Mouse (Mus musculus) megakaryocyte, embryonic 14.5 days (primary cell): Measurements from ENCODE around the gene Zc3h18. TPM values are rescaled to one million over a fixed set of nuclear protein-coding genes. Genes with fewer than 3 reads are reported as not detected.

ENCODE experiments used
- H3K27me3 ChIP-seq: replicated peaks from 2 replicates; pipeline ENCODE3; 2012; ENCODE audit warnings: inconsistent platforms
- H3K36me3 ChIP-seq: replicated peaks from 2 replicates; pipeline ENCODE3; 2012; ENCODE audit warnings: low read length, inconsistent platforms, mixed read lengths
- H3K4me1 ChIP-seq: 2 replicates; pipeline ENCODE4 v1.6.1; 2012; ENCODE audit warnings: inconsistent platforms
- H3K4me3 ChIP-seq: replicated peaks from 2 replicates; pipeline ENCODE3; 2012; ENCODE audit warnings: moderate library complexity, mild to moderate bottlenecking, inconsistent platforms
- H3K9me3 ChIP-seq: 2 replicates; pipeline ENCODE4 v1.6.1; 2012; ENCODE audit warnings: inconsistent platforms
- FLI1 ChIP-seq: IDR thresholded peaks from 2 replicates; pipeline ENCODE4 v1.6.1; 2012; ENCODE audit warnings: low read length, inconsistent platforms, mixed read lengths
- GATA1 ChIP-seq: IDR thresholded peaks from 3 replicates; pipeline ENCODE4 v1.6.1; 2012; ENCODE audit warnings: mixed read lengths, low read length, inconsistent platforms, borderline replicate concordance
- polyA plus RNA-seq: library from polyadenylated mRNA; stranded (reverse); fragments of >175 nt; gene quantifications from 2 replicates; pipeline ENCODE4 v1.2.3, GENCODE M21; 2012; ENCODE audit warnings: low replicate concordance; ENCODE audit not compliant: insufficient read depth

Gene Zc3h18
- polyA plus RNA-seq, 1 experiment = 80.4 TPM

DNA sequence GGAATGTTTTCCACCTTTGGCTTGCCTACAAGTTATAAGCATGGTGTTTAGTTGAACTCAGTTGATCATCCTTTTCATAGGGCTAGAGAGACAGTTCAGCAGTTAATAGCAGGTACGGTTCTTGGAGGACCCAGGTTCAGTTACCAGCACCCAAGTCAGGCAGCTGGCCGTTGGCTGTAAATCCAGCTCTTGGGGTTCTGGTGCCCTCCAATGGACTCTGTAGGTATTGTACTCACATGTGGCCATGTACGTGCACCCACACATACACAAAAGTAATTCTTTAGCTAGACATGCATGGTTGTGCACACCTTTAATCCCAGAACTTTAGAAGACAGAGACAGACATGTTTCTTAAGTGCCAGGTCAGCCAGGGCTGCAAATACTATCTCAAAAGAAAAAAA is 12.9 kb downstream of the Zc3h18 start:
- H3K4me1 ChIP-seq = peaks cover 56% of the 10 kb centered on the region
- H3K36me3 ChIP-seq = peaks cover 97% of the 10 kb centered on the region
- TF ChIP-seq FLI1 (no peak), GATA1 (no peak)
- peaks cover 11% of the 10 kb centered on the region for H3K9me3 ChIP-seq
- H3K4me3 ChIP-seq = no peak overlapping the region
- no peaks in the 10 kb centered on the region for H3K27me3 ChIP-seq

DNA sequence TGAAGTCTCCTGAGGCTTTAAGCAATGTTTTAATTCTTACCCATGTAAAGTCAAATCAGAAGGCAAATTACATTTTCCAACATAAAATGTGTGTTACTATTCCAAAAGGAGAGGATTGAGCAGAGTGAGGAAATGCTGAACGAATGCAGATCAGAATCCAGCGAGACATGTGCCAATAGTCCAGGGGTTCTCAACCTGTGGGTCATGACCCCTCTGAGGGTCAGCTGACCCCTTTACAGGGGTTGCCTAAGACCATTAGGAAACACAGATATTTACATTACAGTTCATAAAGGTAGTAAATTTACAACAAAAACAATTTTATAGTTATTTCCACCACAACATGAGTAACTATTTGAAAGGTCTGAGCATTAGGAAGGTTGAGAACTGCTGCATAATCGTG is 14.3 kb downstream of the Zc3h18 start:
- H3K9me3 ChIP-seq = peaks cover 11% of the 10 kb centered on the region
- peaks cover 97% of the 10 kb centered on the region for H3K36me3 ChIP-seq
- H3K27me3 ChIP-seq = no peaks in the 10 kb centered on the region
- H3K4me1 ChIP-seq = peaks cover 52% of the 10 kb centered on the region
- TF ChIP-seq FLI1 (no peak), GATA1 (no peak)
- no peak overlapping the region for H3K4me3 ChIP-seq

DNA sequence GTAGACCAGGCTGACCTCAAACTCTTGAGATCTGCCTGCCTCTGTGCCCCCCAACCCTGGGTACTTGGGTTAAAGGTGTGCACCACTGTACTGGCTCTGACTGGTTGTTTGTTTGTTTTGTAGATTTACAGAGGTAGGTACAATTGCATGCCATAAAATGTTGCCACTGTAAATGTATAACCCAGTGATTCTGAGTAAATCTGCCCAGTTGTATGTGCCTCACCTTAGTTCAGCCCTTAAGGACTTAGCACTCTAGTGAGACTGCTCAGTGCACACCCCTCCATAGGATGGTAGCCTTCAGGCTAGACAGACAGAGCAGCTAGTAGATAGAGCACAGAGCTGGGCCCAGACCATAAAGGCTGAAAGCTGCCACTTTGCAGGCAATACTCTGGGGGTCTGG is 17.3 kb downstream of the Zc3h18 start:
- peaks cover 97% of the 10 kb centered on the region for H3K36me3 ChIP-seq
- no peaks in the 10 kb centered on the region for H3K27me3 ChIP-seq
- peaks cover 29% of the 10 kb centered on the region for H3K4me1 ChIP-seq
- TF ChIP-seq GATA1 = no peak
- no peak for TF ChIP-seq FLI1
- H3K9me3 ChIP-seq = peaks cover 5% of the 10 kb centered on the region
- H3K4me3 ChIP-seq = no peak overlapping the region

DNA sequence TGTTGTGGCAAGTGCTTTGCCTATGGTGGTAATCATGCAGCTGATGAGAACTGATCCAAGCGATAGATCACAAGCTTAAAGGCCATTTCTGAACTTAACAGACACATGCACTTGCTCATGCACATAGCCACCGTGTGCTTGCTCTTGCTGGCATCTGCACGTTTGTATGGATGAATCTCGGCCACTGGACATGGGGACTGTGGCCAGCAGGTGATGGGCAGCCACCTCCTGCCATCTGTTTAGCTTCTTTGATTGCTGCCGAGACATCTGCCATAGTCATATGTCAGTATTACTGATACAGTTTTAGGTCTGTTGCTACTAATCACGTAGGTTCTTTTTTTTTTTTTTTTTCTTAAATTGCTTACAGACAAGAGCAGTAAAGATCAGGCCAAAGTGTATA is 18.9 kb downstream of the Zc3h18 start:
- Histone ChIP-seq H3K4me3 (no peak overlapping the region), H3K4me1 (peaks cover 29% of the 10 kb centered on the region), H3K9me3 (no peaks in the 10 kb centered on the region), H3K27me3 (no peaks in the 10 kb centered on the region), H3K36me3 (peaks cover 99% of the 10 kb centered on the region)
- no peak for TF ChIP-seq GATA1
- no peak for TF ChIP-seq FLI1

DNA sequence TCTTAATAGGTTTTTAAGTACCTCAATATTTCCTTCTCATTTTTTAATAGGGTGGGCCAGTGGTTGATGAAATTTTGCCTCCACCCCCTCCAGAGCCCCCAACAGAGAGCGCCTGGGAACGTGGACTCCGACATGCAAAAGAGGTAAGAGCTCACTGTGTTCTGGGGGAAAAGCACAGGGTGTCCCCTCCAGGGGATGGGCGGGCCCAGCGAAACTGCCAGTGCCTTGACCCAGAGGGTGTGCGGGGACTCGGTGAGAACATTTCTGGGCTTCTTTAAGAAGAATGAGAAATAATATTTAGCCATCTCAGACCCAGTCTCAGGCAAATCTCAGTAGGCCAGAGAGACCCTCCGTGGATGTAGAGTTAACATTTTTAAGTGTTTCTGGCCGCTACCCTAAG is 21.8 kb downstream of the Zc3h18 start:
- Histone ChIP-seq H3K4me1 (peaks cover 37% of the 10 kb centered on the region), H3K9me3 (no peaks in the 10 kb centered on the region), H3K36me3 (peaks cover 100% of the 10 kb centered on the region), H3K4me3 (no peak overlapping the region), H3K27me3 (no peaks in the 10 kb centered on the region)
- TF ChIP-seq FLI1 = no peak
- TF ChIP-seq GATA1 = no peak

DNA sequence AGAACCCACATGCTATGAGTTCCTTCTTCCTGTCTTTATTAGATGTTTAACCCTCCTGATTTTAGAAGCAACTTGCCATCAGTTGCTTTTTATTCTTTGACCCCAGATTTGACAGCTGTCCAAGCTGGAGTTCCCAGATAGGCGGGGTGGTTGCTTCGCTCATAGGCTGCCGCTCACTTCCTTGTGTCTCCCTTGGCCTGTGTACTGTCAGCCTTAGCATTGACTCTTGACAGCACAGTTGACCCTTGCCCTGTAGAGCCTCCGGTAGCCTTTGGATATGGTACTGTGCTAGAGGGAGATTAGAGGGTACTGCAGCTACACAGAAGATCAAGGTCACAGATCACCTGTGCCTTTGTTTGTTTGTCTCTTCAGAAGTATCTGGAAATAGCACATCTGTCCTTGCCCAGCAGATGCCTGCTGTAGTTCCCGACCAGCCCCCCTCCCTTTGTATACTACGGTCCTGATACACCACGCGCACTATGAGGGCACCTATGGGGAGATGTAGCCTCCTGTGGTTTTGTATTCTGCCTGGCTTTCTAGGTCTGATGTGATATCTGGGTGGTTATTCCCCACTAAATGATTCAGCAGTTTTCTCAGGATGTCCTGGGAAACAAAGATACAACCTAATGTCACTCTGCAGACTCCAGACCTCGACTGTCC is 28.9 kb downstream of the Zc3h18 start:
- H3K36me3 ChIP-seq = peaks cover 98% of the 10 kb centered on the region
- H3K9me3 ChIP-seq = no peaks in the 10 kb centered on the region
- H3K4me3 ChIP-seq = peak overlapping the region; percentile 80
- H3K4me1 ChIP-seq = peaks cover 99% of the 10 kb centered on the region
- H3K27me3 ChIP-seq = no peaks in the 10 kb centered on the region
- TF ChIP-seq GATA1 (no peak), FLI1 (no peak)

DNA sequence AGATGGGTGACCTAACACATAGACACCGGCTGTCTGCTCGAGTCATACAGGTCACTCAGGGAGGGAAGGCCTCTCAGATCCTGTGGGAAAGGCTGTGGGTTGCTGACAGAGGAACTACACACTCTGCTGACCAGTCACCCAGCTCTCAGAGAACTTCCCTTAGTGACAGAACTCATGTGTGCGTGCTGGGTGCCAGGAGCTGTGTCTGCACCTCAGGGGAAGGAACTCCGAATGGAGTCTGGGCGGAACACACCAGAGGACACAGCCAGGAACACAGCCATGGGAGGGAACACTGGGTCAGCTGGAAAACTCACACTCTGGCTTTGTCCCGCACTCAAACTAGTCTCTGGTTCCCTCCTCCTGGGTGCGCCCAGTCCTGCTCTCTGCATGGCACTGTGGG is 31.3 kb downstream of the Zc3h18 start:
- peaks cover 93% of the 10 kb centered on the region for H3K4me1 ChIP-seq
- peaks cover 98% of the 10 kb centered on the region for H3K36me3 ChIP-seq
- TF ChIP-seq FLI1 (no peak), GATA1 (no peak)
- no peaks in the 10 kb centered on the region for H3K9me3 ChIP-seq
- H3K27me3 ChIP-seq = no peaks in the 10 kb centered on the region
- peak overlapping the region; percentile 17 for H3K4me3 ChIP-seq

DNA sequence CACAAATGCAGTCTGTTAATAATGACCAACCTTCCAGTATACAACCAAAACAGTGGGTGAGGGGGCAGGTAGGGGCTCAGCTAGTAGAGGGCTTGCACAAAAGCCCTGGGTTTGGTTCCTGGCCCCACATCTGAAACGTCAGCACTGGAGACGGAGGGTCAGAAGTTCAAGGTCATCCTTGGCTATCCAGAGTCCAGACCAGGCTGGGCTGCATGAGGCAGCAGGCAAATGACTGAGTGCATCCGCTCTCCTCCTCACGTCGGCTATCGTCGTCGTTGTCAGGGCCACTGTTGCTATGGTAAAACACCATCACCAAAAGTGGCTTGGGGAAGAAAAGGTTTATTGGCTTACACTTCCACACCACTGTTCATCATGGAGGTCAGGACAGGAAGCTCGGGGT is 37.9 kb downstream of the Zc3h18 start:
- TF ChIP-seq FLI1 = no peak
- TF ChIP-seq GATA1 = no peak
- H3K36me3 ChIP-seq = peaks cover 97% of the 10 kb centered on the region
- H3K27me3 ChIP-seq = no peaks in the 10 kb centered on the region
- H3K4me3 ChIP-seq = no peak overlapping the region
- H3K9me3 ChIP-seq = no peaks in the 10 kb centered on the region
- H3K4me1 ChIP-seq = peaks cover 93% of the 10 kb centered on the region

DNA sequence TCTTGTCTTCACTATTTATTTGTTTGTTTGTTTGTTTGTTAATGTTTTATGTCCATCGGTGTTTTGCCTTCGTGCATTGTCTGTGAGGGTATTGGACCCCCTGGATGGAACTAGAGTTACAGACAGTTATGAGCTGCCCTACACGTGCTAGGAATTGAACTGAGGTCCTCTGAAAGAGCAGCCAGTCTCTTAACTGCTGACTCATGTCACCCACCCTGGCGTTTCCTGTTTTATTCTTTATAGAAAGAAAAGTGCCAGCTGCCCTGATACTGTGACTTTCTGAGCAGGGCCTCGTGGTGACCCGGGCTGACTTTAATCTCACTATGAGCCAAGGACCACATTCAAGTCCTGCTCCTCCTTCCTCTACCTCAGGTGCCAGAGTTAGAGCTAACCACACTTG is 39.1 kb downstream of the Zc3h18 start:
- Histone ChIP-seq H3K9me3 (no peaks in the 10 kb centered on the region), H3K36me3 (peaks cover 94% of the 10 kb centered on the region), H3K27me3 (no peaks in the 10 kb centered on the region), H3K4me1 (peaks cover 92% of the 10 kb centered on the region), H3K4me3 (peak overlapping the region; percentile 55)
- TF ChIP-seq FLI1 (no peak), GATA1 (no peak)

DNA sequence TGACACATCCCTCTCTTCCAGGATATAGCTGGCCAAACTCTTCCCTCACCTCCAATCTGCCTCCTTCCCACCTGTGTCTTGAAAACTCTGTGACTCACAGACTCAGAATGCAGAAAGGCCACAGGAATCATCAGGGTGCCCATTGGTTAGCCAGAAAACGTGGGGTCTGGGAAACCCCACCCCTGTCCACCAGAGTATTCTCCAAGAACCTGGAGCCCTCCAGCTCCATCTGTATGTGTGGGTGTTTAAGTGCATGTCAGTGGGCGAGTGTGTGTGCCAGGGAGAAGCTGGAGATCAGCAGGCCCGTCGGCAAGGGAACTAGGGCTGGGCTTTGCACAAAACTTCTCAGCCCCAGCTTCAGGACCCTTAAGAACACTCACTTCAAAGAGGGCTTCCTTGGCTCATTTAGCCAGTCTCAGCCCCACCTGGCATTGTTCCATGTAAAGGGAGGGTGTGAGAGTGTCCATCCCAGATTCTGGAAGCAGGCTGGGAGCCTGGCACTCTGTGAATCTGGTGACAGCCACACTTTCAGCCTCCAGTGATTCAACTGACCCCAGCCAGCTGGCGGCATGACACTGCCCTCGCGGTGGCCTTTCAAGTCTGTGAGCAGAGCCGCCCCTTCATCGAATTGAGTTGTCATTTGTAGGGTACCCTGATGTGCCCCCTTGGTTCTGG is 43.6 kb downstream of the Zc3h18 start:
- no peaks in the 10 kb centered on the region for H3K9me3 ChIP-seq
- H3K4me1 ChIP-seq = peaks cover 86% of the 10 kb centered on the region
- H3K4me3 ChIP-seq = no peak overlapping the region
- no peak for TF ChIP-seq GATA1
- H3K36me3 ChIP-seq = peaks cover 87% of the 10 kb centered on the region
- no peaks in the 10 kb centered on the region for H3K27me3 ChIP-seq
